Mouse (Mus musculus) liver, embryonic 15.5 days (tissue): Measurements from ENCODE around the gene Col19a1. TPM values are rescaled to one million over a fixed set of nuclear protein-coding genes. Genes with fewer than 3 reads are reported as not detected.

Experiments used
- ATAC-seq: fragments of 200-750 bp; cut with Nextera tagmentation; 2 replicates; pipeline ENCODE4 v1.8.0; 2017; ENCODE audit warnings: moderate number of reproducible peaks, mild to moderate bottlenecking, moderate library complexity; ENCODE audit not compliant: insufficient read depth
- H3K27ac ChIP-seq: fragments of 300-500 bp; sonication (generic); replicated peaks from 2 replicates; pipeline ENCODE4 v1.5.1; 2015; ENCODE audit warnings: mild to moderate bottlenecking, inconsistent platforms
- H3K27me3 ChIP-seq: fragments of 300-500 bp; sonication (generic); 2 replicates; pipeline ENCODE4 v1.6.1; 2015; ENCODE audit warnings: mild to moderate bottlenecking, inconsistent platforms
- H3K36me3 ChIP-seq: fragments of 300-500 bp; sonication (generic); replicated peaks from 2 replicates; pipeline ENCODE4 v1.6.1; 2015; ENCODE audit warnings: moderate library complexity, mild to moderate bottlenecking, inconsistent platforms
- H3K4me1 ChIP-seq: fragments of 300-500 bp; sonication (generic); replicated peaks from 2 replicates; pipeline ENCODE4 v1.6.1; 2015; ENCODE audit warnings: inconsistent platforms
- H3K4me2 ChIP-seq: fragments of 300-500 bp; sonication (generic); 2 replicates; pipeline ENCODE4 v1.6.1; 2015; ENCODE audit warnings: moderate library complexity, mild to moderate bottlenecking, inconsistent platforms
- H3K4me3 ChIP-seq: fragments of 300-500 bp; sonication (generic); replicated peaks from 2 replicates; pipeline ENCODE4 v1.5.1; 2015; ENCODE audit warnings: mild to moderate bottlenecking, inconsistent platforms
- H3K9ac ChIP-seq: fragments of 300-500 bp; sonication (generic); 2 replicates; pipeline ENCODE4 v1.6.1; 2015; ENCODE audit warnings: moderate library complexity, mild to moderate bottlenecking, inconsistent platforms
- H3K9me3 ChIP-seq: fragments of 300-500 bp; sonication (generic); replicated peaks from 2 replicates; pipeline ENCODE4 v1.6.1; 2016; ENCODE audit warnings: inconsistent platforms
- whole genome bisulfite sequencing: fragments of 180-500 bp; shearing (Covaris S2); methylation state at CpG from one replicate; pipeline ENCODE4 v1.1.7; 2015; ENCODE audit warnings: mixed read lengths; ENCODE audit not compliant: insufficient replicate concordance; 5-methylcytosine and 5-hydroxymethylcytosine counted together
- polyA plus RNA-seq: library from polyadenylated mRNA; unstranded; fragments of >200 nt; fragmentation: Nextera tagmentation; extraction: Ambion mirVana; gene quantifications from 2 replicates; pipeline ENCODE4 v1.2.1, GENCODE M21; 2015

Gene Col19a1
- polyA plus RNA-seq, 1 experiment from 2014 or later, result 0.07 TPM

DNA sequence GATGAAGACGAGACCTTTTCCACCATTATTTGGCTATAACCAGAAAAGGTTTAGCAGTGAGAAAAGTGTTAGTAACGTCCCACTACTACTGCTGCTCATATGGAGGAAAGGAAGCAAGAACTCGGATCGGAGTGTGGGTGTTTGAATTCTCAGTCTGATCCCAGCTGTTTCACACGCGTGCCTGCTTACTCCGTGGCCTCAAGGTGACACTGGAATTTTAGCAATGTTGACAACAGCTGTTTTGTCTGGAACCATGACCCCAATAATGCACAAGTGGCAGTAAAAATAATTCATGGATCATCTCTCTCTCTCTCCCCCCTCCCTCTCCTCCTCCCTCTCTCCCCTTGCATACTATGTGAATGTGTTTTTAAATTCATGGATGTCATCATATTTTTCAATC is 222.5 kb downstream of the Col19a1 start:
- Histone ChIP-seq H3K36me3 (no peaks in the 10 kb centered on the region), H3K4me3 (no peak overlapping the region), H3K4me1 (no peaks in the 10 kb centered on the region), H3K4me2 (no peak overlapping the region), H3K27me3 (no peaks in the 10 kb centered on the region), H3K27ac (no peak overlapping the region), H3K9ac (no peak overlapping the region), H3K9me3 (no peaks in the 10 kb centered on the region)
- WGBS, result 71% methylated on average over 7 of the region's 7 CpGs
- no peak for ATAC-seq

DNA sequence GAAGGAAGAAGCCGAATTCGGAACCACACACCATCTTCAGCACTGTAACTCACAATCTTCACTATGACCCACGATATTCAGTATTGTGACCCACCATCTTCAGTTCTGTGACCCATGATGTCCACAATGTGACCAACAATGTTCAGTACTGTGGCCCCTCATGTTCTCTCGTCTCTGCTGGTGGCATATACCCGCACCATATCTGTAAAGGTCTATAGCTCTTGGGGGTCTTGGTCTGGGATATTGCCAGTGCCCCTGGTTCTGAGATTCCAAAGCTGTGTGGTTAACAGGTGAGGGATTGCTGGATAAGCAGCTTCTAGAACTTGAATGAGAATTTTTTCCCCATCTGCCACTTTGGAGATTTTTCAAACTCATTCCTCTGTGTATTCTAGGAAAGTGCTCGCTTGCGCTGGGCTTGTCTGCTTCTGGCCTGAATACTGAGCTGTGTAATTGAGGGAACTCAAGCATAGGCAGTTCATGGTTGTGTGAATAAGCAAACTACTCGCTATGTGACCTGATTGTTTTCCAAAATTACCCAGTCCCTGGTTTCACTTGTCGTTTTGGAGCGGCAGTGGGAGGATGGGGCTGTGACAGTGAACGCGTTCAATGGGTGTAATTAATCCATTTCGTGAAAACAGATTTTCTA is 225.2 kb downstream of the Col19a1 start:
- 77% methylated on average over 13 of the region's 13 CpGs for WGBS
- no peak overlapping the region for H3K9ac ChIP-seq
- ATAC-seq, result no peak
- H3K4me1 ChIP-seq, result no peaks in the 10 kb centered on the region
- H3K27ac ChIP-seq, result no peak overlapping the region
- H3K9me3 ChIP-seq, result no peaks in the 10 kb centered on the region
- H3K27me3 ChIP-seq, result no peaks in the 10 kb centered on the region
- no peak overlapping the region for H3K4me3 ChIP-seq
- H3K36me3 ChIP-seq, result no peaks in the 10 kb centered on the region
- H3K4me2 ChIP-seq, result no peak overlapping the region

DNA sequence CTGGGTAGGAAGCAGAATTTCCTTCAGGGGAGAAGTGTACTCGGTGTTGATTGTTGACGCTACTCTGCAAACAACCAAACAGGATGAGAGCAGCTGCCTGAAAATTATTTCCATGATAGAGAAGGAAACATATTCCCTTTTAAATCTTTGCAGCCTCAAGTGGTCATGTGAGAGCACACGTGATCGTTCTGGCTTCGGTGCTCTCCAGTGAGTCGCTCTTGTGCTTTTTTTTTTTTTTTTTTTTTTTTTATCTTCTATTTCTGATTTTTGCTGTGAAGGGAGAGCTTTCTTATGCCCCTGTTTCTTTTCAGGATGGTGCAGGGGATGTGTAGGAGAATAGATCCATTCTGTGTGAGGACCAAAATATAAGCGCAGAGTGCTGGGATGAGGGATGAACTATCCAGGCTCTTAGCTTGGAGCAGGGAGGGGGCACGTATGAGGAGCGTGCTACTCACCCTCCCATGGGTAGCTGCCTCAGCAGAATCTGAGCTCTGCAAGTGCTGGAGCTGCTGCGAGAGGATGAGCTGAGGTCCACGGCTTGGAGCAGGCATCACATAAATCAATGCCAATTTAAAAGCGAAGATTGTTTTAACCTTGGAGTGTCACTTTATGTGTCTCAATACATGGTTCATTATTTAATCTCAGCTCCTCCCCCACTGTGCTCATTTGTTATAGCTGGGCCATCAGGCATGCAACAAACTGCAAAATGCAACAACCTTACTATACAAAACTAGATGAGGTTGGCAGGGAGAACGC is 237.6 kb downstream of the Col19a1 start:
- no peak overlapping the region for H3K4me3 ChIP-seq
- H3K9me3 ChIP-seq, result no peaks in the 10 kb centered on the region
- H3K4me2 ChIP-seq, result no peak overlapping the region
- no peaks in the 10 kb centered on the region for H3K27me3 ChIP-seq
- H3K27ac ChIP-seq, result no peak overlapping the region
- H3K36me3 ChIP-seq, result no peaks in the 10 kb centered on the region
- ATAC-seq, result no peak
- H3K4me1 ChIP-seq, result no peaks in the 10 kb centered on the region
- 76% methylated on average over 13 of the region's 13 CpGs for WGBS
- H3K9ac ChIP-seq, result no peak overlapping the region

DNA sequence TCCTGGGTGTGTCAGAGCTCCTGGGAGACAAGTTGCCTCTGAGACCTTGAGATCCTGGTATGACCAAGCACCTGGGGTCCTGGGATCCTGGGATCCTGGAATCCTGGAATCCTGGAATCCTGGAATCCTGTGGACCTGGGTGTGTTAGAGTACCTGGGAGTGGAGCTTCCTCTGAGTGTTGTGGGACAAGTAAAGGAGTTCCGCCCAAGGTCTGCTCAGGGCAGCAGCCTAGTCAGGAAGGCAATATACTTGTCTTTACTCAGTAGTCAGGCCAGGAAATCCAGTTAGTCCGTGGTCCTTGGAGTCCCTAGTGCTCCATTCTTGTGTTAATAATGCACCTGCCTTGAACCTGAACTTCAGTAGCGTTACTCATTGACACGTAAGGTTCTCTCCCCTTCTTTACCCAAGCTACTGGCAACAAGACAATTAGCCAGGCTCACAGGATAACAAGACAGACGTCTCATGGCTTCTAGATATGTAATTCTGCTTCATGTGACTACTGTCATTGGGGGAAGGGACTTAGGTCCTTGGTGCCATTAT is 239.6 kb downstream of the Col19a1 start:
- Histone ChIP-seq H3K4me3 (no peak overlapping the region), H3K4me2 (no peak overlapping the region), H3K4me1 (no peaks in the 10 kb centered on the region), H3K9me3 (no peaks in the 10 kb centered on the region), H3K27ac (no peak overlapping the region), H3K27me3 (no peaks in the 10 kb centered on the region), H3K9ac (no peak overlapping the region), H3K36me3 (no peaks in the 10 kb centered on the region)
- no peak for ATAC-seq
- 53% methylated on average over 5 of the region's 5 CpGs for WGBS

DNA sequence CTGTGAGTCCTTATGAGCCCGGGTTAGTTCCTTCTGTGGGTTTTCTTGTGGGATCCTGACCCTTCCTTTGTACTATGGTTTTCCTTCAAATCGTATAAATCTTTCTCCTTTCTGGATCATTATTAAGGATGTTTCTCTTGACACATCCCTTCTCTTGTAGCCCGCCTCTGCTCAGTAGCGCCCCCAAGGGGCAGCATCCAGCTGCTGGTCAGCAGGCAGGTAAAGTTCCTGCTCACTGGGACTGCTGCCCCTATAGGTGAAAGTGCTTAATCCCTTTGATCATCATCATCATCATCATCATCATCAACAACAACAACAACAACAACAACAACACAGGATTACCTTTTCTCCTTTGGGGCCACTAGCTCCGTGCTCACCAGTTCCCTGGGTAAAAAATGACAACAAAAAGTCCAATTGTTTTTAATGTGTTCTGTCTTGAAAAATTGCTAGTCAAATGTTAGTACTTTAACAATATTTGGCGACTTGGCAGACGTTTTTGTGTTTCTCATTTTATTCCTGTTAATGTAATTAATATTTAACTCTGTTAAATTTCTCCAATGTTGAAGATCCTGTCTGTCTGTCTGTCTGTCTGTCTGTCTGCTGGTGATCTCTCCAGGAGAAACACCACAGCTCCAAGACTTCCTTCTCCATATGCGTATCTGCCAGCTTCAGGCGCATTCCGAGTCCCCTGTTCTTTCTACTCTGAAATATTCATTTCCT is 249.6 kb downstream of the Col19a1 start:
- H3K27me3 ChIP-seq, result no peaks in the 10 kb centered on the region
- no peaks in the 10 kb centered on the region for H3K9me3 ChIP-seq
- no peaks in the 10 kb centered on the region for H3K4me1 ChIP-seq
- H3K36me3 ChIP-seq, result no peaks in the 10 kb centered on the region
- H3K4me3 ChIP-seq, result no peak overlapping the region
- WGBS, result 61% methylated on average over 10 of the region's 10 CpGs
- H3K9ac ChIP-seq, result no peak overlapping the region
- ATAC-seq, result no peak
- no peak overlapping the region for H3K27ac ChIP-seq
- H3K4me2 ChIP-seq, result no peak overlapping the region

DNA sequence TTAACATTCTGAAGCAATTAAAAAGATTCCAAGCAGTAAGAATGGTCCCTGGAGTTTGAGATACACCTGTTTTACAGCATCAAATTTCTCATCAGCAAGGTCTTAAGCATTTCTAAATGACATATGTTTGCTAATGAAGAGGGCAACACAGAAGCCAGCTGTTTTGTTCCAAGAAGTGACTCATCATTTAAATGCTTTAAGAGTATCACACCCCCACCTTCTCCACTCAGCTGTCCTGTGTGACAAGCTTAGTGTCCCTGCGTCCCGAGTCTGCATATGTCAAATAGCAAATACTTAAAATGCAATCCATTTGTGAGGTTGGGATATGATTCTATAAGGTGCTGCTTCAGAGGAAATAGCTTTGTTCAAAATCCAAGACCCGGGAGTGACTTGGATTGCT is 251.2 kb downstream of the Col19a1 start:
- Histone ChIP-seq H3K9ac (no peak overlapping the region), H3K4me3 (no peak overlapping the region), H3K36me3 (no peaks in the 10 kb centered on the region), H3K9me3 (no peaks in the 10 kb centered on the region), H3K27ac (no peak overlapping the region), H3K4me2 (no peak overlapping the region), H3K27me3 (no peaks in the 10 kb centered on the region), H3K4me1 (no peaks in the 10 kb centered on the region)
- 61% methylated on average over 3 of the region's 3 CpGs for WGBS
- ATAC-seq, result no peak

DNA sequence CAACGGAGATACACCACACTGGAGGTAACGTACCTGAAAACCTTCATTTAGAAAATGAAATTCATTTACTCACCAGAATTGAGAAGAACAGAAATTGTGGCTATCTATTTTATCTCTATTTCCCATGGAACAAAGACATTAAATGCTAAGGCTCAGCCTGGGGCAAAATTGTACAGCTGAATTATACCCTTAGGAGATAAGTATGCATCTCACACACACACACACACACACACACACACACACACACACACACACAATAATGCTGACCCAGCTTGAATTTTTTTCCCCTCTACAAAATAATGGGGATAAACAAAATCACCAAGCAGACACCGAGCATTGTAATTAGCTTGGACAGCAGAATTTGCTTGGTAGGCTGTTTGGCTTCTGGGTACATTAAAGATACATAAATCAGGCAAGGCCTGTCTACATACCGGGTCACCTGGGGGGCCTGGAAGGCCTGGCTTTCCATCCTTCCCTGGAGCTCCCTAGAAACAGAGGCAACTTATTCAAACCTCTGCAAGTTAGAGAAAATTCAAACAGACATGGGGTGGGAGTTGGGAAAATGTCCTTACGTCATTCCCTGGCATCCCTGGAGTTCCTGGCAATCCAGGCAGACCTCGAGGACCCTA is 270.2 kb downstream of the Col19a1 start:
- no peak overlapping the region for H3K4me3 ChIP-seq
- H3K4me2 ChIP-seq, result no peak overlapping the region
- no peaks in the 10 kb centered on the region for H3K27me3 ChIP-seq
- H3K9ac ChIP-seq, result no peak overlapping the region
- no peaks in the 10 kb centered on the region for H3K4me1 ChIP-seq
- ATAC-seq, result no peak
- 0 out of 2 replicates have a peak, but pooled peaks cover 4% of the 10 kb centered on the region for H3K9me3 ChIP-seq
- 61% methylated on average over 6 of the region's 6 CpGs for WGBS
- no peaks in the 10 kb centered on the region for H3K36me3 ChIP-seq
- no peak overlapping the region for H3K27ac ChIP-seq

DNA sequence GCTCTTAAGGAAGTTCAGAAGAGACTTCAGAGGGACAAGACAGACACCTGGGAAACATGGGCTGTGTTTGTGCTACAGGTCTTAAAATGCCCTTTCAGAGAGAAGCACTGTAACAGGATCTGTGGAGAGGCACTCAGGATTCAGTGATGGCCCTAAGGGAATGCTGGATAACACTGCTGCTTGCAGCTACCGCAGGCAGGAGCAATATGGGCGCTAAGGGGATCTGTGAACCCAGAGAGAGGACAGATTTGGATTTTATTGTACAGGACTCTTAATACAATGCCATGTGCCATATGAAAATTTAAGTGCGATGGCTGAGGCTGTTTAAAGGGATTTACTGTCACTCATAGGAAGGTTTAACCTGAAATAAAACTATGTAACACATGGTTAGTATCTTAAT is 270.8 kb downstream of the Col19a1 start:
- Histone ChIP-seq H3K36me3 (no peaks in the 10 kb centered on the region), H3K27me3 (no peaks in the 10 kb centered on the region), H3K9me3 (0 out of 2 replicates have a peak, but pooled peaks cover 4% of the 10 kb centered on the region), H3K9ac (no peak overlapping the region), H3K4me2 (no peak overlapping the region), H3K4me1 (no peaks in the 10 kb centered on the region), H3K27ac (no peak overlapping the region), H3K4me3 (no peak overlapping the region)
- ATAC-seq, result no peak
- WGBS, result 55% methylated on average over 3 of the region's 3 CpGs

DNA sequence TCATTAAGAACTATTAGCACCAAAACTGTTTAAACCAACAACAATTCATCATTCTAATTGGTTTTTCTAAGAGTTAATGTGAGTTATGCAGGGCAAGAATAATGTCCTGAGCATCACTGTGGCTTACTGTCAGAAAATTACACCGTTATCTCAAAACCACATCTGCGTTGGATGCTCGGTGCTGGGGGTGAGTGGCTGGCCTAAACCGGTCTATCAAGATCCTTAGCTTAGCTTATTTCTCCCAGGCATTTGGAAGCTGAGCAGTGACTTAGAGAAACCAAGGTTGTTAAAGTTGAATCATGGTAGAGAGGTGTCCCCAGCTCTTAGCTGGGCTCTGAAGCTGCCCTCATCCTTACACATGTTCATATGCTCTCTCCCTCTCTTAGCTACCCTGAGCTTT is 276.4 kb downstream of the Col19a1 start:
- WGBS, result 37% methylated on average over 4 of the region's 4 CpGs

DNA sequence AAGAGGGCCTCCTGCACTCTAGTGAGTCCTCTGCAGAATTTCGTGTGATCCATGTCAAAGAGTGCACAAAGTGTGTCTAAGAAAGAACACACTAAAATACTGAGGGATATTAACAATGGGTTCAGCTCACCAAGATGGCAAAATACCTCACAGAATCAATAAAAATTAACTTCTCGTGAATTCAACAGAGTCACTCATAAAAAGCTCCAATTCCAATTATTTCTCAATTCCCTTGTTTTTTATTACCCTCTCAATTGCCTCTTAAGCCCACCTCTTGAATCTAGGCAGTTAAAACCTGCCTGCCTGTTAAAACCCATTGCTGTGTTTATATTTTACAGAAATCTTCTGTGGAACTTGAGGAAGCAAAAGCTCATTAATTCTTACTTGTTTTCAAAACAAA is 277.1 kb downstream of the Col19a1 start:
- 41% methylated on average over 2 of the region's 2 CpGs for whole genome bisulfite sequencing
- H3K9ac ChIP-seq, result no peak overlapping the region
- 0 out of 2 replicates have a peak, but pooled peaks cover 4% of the 10 kb centered on the region for H3K9me3 ChIP-seq
- H3K4me2 ChIP-seq, result no peak overlapping the region
- no peak for ATAC-seq
- H3K36me3 ChIP-seq, result no peaks in the 10 kb centered on the region
- no peak overlapping the region for H3K4me3 ChIP-seq
- H3K27me3 ChIP-seq, result no peaks in the 10 kb centered on the region
- H3K27ac ChIP-seq, result no peak overlapping the region
- H3K4me1 ChIP-seq, result no peaks in the 10 kb centered on the region

More for the DNA sequence above, 276.4 kb downstream of the Col19a1 start:
- Histone ChIP-seq H3K36me3 (no peaks in the 10 kb centered on the region), H3K9ac (no peak overlapping the region), H3K9me3 (0 out of 2 replicates have a peak, but pooled peaks cover 4% of the 10 kb centered on the region), H3K27me3 (no peaks in the 10 kb centered on the region), H3K4me1 (no peaks in the 10 kb centered on the region), H3K27ac (no peak overlapping the region), H3K4me3 (no peak overlapping the region), H3K4me2 (no peak overlapping the region)
- ATAC-seq, result no peak

DNA sequence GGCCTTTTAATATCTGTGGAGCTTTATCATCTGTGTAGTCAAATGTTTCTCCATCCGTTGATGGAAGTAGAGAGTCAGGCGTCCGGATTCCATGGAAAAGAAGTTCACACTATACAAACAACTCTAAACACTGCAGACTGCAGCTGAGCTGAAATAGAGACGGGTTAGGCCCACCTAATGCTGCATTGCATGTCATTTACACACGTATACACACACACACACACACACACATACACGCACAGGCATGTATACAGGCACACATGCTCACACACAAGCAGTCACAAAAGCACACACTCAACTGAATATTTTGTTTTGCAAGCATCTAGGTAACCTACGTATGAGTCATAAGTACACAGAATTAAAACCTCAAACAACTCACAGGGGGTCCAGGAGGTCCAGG is 284.2 kb downstream of the Col19a1 start:
- H3K9me3 ChIP-seq, result no peaks in the 10 kb centered on the region
- H3K9ac ChIP-seq, result no peak overlapping the region
- no peaks in the 10 kb centered on the region for H3K4me1 ChIP-seq
- H3K4me2 ChIP-seq, result no peak overlapping the region
- no peak overlapping the region for H3K27ac ChIP-seq
- no peaks in the 10 kb centered on the region for H3K27me3 ChIP-seq
- no peak overlapping the region for H3K4me3 ChIP-seq
- H3K36me3 ChIP-seq, result no peaks in the 10 kb centered on the region
- WGBS, result 68% methylated on average over 7 of the region's 7 CpGs
- ATAC-seq, result no peak
